Mouse (Mus musculus): ENCODE results near the gene Msi1. TPM values are rescaled to one million over a fixed set of nuclear protein-coding genes. Genes with fewer than 3 reads are reported as not detected.
A peak's percentile ranks its signal among the peaks of the same experiment; 100 is the strongest.

Msi1 gene
- polyA plus RNA-seq, 1 experiment from 2014 or later, result 53.9 TPM

- 10% methylated on average over 17 of the region's 17 CpGs for WGBS
- H3K4me3 ChIP-seq (replicated peaks; ENCODE audit: low read length), result peak overlapping the region; percentile 25; the same call in 1 of the 2 replicates
- peak; percentile 37 for ATAC-seq
- peak overlapping the region; percentile 94 for H3K27ac ChIP-seq (ENCODE audit: low read length)
- H3K27me3 ChIP-seq (replicated peaks; ENCODE audit: control insufficient read depth, insufficient read depth, low read length), result no peaks in the 10 kb centered on the region
- peak overlapping the region; percentile 54 for H3K4me2 ChIP-seq (ENCODE audit: low read length)
- H3K36me3 ChIP-seq (ENCODE audit: control insufficient read depth, insufficient read depth), result no peaks in the 10 kb centered on the region
- H3K9ac ChIP-seq (replicated peaks; ENCODE audit: low read depth, low read length), result peak overlapping the region; percentile 74
- H3K4me1 ChIP-seq (replicated peaks; ENCODE audit: control insufficient read depth, insufficient read depth, low read length), result peaks cover 25% of the 10 kb centered on the region
- H3K9me3 ChIP-seq (ENCODE audit: control insufficient read depth, low read length), result no peaks in the 10 kb centered on the region
These were observed 25.8 kb upstream of the Msi1 start for GRCm38 (mm10) chr5:115403436-115404140.

DNA sequence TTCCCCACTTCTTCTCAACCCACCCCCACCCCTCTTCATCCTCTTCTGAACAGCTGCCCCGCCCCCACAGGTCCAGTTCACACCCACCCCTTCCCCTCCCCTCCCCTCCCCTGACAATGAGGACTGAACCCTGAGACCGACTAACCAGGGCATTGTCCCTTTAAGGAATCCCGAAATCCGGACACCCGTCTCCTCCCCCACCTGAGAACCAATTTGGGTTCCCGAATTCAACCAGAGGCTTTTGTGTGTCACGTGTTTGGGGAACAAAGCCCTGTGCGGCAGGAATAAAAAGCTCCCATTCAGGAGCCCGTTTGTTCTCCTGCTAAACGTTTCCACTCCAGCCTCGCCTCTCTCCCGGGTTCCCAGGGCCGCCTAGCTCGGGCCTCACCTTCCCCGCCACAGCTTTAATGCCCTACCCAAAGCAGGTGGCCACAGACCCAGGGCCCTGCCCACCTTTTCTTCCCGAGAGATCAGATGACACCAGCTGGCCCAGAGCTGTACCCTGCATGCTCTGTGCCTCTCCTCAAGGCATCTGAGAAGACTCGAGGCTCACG lies 25.1 kb upstream of the Msi1 start:
- Histone ChIP-seq H3K27ac (ENCODE audit: low read length) (peak overlapping the region; percentile 94), H3K4me1 (replicated peaks; ENCODE audit: control insufficient read depth, insufficient read depth, low read length) (peaks cover 22% of the 10 kb centered on the region), H3K4me2 (ENCODE audit: low read length) (peak overlapping the region; percentile 54), H3K4me3 (replicated peaks; ENCODE audit: low read length) (peak overlapping the region; percentile 25), H3K9ac (replicated peaks; ENCODE audit: low read depth, low read length) (peak overlapping the region; percentile 74), H3K27me3 (replicated peaks; ENCODE audit: control insufficient read depth, insufficient read depth, low read length) (no peaks in the 10 kb centered on the region), H3K9me3 (ENCODE audit: control insufficient read depth, low read length) (no peaks in the 10 kb centered on the region), H3K36me3 (ENCODE audit: control insufficient read depth, insufficient read depth) (no peaks in the 10 kb centered on the region)
- WGBS, result under 1% methylated on average over 18 of the region's 18 CpGs
- peak; percentile 71 for ATAC-seq

DNA sequence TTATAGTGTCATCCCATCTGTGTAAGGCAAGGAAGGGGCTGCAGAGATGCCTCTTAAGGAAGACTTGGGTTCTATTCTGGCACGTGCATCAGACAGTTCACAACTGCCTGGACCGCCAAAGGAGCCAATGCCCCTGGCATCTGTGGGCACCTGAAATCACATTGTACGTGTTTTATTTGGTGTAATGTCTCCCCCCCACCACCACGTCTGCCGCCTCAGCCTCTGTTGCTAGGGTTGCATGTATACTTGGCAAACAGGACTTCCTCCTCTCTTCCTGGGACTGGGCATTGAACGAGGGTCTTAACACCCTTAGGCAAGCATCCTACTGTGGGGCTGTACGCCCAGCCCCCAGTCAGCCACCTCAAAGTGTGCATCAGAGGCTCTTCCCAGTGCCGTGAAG lies 24.2 kb upstream of the Msi1 start:
- H3K27ac ChIP-seq (ENCODE audit: low read length), result peak overlapping the region; percentile 94
- no peak overlapping the region for H3K9ac ChIP-seq (replicated peaks; ENCODE audit: low read depth, low read length)
- H3K27me3 ChIP-seq (replicated peaks; ENCODE audit: control insufficient read depth, insufficient read depth, low read length), result no peaks in the 10 kb centered on the region
- no peaks in the 10 kb centered on the region for H3K9me3 ChIP-seq (ENCODE audit: control insufficient read depth, low read length)
- WGBS, result 20% methylated on average over 8 of the region's 8 CpGs
- H3K4me3 ChIP-seq (replicated peaks; ENCODE audit: low read length), result no peak overlapping the region
- H3K36me3 ChIP-seq (ENCODE audit: control insufficient read depth, insufficient read depth), result no peaks in the 10 kb centered on the region
- ATAC-seq, result peak; percentile 37; the same call in 1 of the 2 replicates
- H3K4me1 ChIP-seq (replicated peaks; ENCODE audit: control insufficient read depth, insufficient read depth, low read length), result peaks cover 22% of the 10 kb centered on the region
- H3K4me2 ChIP-seq (ENCODE audit: low read length), result no peak overlapping the region

GRCm38 (mm10) chr5:115408110-115408509 lies 21.3 kb upstream of the Msi1 start:
- H3K27ac ChIP-seq (ENCODE audit: low read length), result no peak overlapping the region
- H3K9ac ChIP-seq (replicated peaks; ENCODE audit: low read depth, low read length), result no peak overlapping the region
- H3K36me3 ChIP-seq (ENCODE audit: control insufficient read depth, insufficient read depth), result no peaks in the 10 kb centered on the region
- no peak overlapping the region for H3K4me2 ChIP-seq (ENCODE audit: low read length)
- peaks cover 22% of the 10 kb centered on the region for H3K4me1 ChIP-seq (replicated peaks; ENCODE audit: control insufficient read depth, insufficient read depth, low read length)
- no peaks in the 10 kb centered on the region for H3K9me3 ChIP-seq (ENCODE audit: control insufficient read depth, low read length)
- no peaks in the 10 kb centered on the region for H3K27me3 ChIP-seq (replicated peaks; ENCODE audit: control insufficient read depth, insufficient read depth, low read length)
- no peak for ATAC-seq
- no peak overlapping the region for H3K4me3 ChIP-seq (replicated peaks; ENCODE audit: low read length)
- WGBS, result 52% methylated on average over 9 of the region's 9 CpGs

- 0 out of 2 replicates have a peak overlapping the region, but pooled peaks have one; percentile 6 for H3K4me3 ChIP-seq (replicated peaks; ENCODE audit: low read length)
- H3K4me2 ChIP-seq (ENCODE audit: low read length), result peak overlapping the region; percentile 14
- H3K36me3 ChIP-seq (ENCODE audit: control insufficient read depth, insufficient read depth), result no peaks in the 10 kb centered on the region
- no peaks in the 10 kb centered on the region for H3K27me3 ChIP-seq (replicated peaks; ENCODE audit: control insufficient read depth, insufficient read depth, low read length)
- 51% methylated on average over 24 of the region's 24 CpGs for WGBS
- H3K4me1 ChIP-seq (replicated peaks; ENCODE audit: control insufficient read depth, insufficient read depth, low read length), result no peaks in the 10 kb centered on the region
- H3K27ac ChIP-seq (ENCODE audit: low read length), result no peak overlapping the region
- H3K9ac ChIP-seq (replicated peaks; ENCODE audit: low read depth, low read length), result no peak overlapping the region
- no peak for ATAC-seq
- no peaks in the 10 kb centered on the region for H3K9me3 ChIP-seq (ENCODE audit: control insufficient read depth, low read length)
These were observed 14.0 kb upstream of the Msi1 start for GRCm38 (mm10) chr5:115415111-115416085.

DNA sequence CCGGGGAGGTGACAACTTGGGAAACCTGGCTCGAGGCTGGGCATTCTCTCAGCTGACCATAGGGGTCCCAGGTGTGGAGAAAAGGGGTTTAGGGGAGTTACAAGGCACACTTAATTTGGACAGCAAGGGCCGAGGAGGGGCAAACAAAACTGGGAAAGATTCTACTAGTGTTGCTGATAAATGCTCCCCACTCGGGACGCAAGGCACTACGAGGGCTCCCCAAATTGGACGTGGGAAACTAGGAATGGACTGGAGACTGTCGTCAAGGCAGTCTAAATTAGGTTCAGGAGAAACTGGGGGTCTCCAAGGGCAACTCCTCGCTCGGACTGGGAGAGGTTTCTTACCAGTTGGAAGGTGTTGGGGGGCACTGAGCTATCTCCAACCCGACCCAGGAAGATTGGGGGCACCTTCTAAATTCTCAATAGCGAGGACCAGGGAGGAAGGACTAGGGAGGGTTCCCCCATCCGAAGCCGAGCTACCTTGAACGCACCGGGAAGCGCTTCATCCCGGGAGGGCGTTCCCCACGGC lies 504 bp upstream of the Msi1 start:
- Histone ChIP-seq H3K4me3 (replicated peaks; ENCODE audit: low read length) (peak overlapping the region; percentile 97), H3K4me1 (replicated peaks; ENCODE audit: control insufficient read depth, insufficient read depth, low read length) (peaks cover 48% of the 10 kb centered on the region), H3K9ac (replicated peaks; ENCODE audit: low read depth, low read length) (peak overlapping the region; percentile 100), H3K4me2 (ENCODE audit: low read length) (peak overlapping the region; percentile 92), H3K9me3 (ENCODE audit: control insufficient read depth, low read length) (no peaks in the 10 kb centered on the region), H3K27ac (ENCODE audit: low read length) (peak overlapping the region; percentile 93), H3K27me3 (replicated peaks; ENCODE audit: control insufficient read depth, insufficient read depth, low read length) (no peaks in the 10 kb centered on the region), H3K36me3 (ENCODE audit: control insufficient read depth, insufficient read depth) (peaks cover 2% of the 10 kb centered on the region; the same call in 1 of the 2 replicates)
- no peak for ATAC-seq
- WGBS, result under 1% methylated on average over 20 of the region's 20 CpGs

DNA sequence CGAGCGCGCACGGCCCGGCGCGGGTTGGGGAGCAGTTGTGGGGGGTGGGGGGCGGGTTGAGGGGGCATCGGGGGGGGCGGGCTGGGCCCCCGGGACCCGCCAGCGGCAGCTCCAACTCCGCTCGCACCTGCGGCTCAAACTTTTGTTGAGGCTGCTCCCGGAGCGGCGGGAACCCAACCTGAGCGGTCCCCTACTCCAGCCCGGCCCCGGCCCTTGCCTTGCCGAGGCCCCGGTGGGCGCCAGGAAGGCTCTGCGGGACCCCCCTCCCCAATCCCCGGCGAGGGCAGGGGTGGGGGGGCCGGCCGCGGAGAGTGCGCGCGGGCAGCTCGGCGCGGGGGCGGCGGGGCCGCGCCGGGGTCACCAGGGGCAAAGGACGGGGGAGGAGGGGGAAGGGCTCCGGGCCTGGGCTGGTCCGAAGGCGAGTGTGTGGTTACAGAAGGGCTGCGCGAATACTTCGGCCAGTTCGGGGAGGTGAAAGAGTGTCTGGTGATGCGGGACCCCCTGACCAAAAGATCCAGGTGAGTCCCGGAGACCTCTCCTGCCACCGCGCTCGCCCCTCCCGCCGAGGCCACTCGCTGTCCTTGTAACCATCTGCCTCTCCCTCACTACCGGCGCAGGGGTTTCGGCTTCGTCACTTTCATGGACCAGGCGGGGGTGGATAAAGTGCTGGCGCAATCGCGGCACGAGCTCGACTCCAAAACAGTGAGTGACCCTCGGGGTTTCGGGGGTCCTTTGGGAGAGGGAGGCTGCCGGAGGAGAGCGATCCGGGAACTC lies 975 bp downstream of the Msi1 start:
- no peaks in the 10 kb centered on the region for H3K9me3 ChIP-seq (ENCODE audit: control insufficient read depth, low read length)
- peak overlapping the region; percentile 93 for H3K27ac ChIP-seq (ENCODE audit: low read length)
- no peak for ATAC-seq
- peaks cover 2% of the 10 kb centered on the region; the same call in 1 of the 2 replicates for H3K36me3 ChIP-seq (ENCODE audit: control insufficient read depth, insufficient read depth)
- H3K4me1 ChIP-seq (replicated peaks; ENCODE audit: control insufficient read depth, insufficient read depth, low read length), result peaks cover 63% of the 10 kb centered on the region
- H3K9ac ChIP-seq (replicated peaks; ENCODE audit: low read depth, low read length), result peak overlapping the region; percentile 100
- H3K4me3 ChIP-seq (replicated peaks; ENCODE audit: low read length), result peak overlapping the region; percentile 97
- under 1% methylated on average over 53 of the region's 73 CpGs for WGBS
- H3K4me2 ChIP-seq (ENCODE audit: low read length), result peak overlapping the region; percentile 92
- H3K27me3 ChIP-seq (replicated peaks; ENCODE audit: control insufficient read depth, insufficient read depth, low read length), result no peaks in the 10 kb centered on the region

DNA sequence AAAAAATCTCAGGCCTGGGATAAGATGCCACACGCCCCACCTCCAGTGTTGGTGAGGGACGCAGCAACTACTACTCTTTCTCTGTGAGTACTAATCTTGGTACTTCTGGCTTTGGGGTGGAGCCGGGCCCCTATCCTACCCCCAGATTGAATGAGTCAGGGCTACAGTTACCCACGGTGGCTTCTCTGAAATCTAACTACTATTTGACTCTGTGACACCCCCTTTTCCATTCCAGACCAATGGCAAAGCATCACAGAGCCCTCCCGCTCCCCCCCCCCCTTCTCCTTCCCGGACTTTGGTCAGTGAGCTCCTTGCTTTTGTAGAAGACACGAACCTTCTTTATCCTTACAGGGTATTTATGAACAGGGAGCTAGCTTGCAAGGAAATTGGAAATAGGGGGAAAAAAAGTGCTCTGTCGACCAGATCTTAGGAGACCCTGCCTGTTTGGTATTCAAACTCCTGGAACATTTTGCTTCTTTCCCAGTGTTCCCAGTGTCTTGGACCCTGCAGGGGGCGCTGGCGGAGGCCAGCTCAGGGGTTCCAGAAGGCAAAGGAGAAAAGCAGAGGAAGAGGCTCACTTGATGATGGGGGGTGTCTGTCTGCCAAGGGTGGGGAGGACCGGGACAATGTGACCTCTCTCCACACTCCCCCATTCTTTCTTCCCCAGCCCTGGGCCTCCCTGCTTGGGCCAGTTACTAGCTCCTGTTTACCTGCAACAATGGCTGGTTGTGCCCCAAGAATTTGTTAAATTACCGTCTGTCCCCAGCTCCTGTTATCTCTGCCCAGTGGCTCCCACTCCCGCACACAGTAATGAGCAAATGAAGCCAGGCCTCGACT lies 1.9 kb downstream of the Msi1 start:
- WGBS, result under 1% methylated on average over 14 of the region's 14 CpGs
- ATAC-seq, result no peak
- no peaks in the 10 kb centered on the region for H3K27me3 ChIP-seq (replicated peaks; ENCODE audit: control insufficient read depth, insufficient read depth, low read length)
- no peaks in the 10 kb centered on the region for H3K9me3 ChIP-seq (ENCODE audit: control insufficient read depth, low read length)
- peak overlapping the region; percentile 92 for H3K4me2 ChIP-seq (ENCODE audit: low read length)
- peak overlapping the region; percentile 93 for H3K27ac ChIP-seq (ENCODE audit: low read length)
- peak overlapping the region; percentile 97 for H3K4me3 ChIP-seq (replicated peaks; ENCODE audit: low read length)
- H3K36me3 ChIP-seq (ENCODE audit: control insufficient read depth, insufficient read depth), result peaks cover 2% of the 10 kb centered on the region; the same call in 1 of the 2 replicates
- peak overlapping the region; percentile 100 for H3K9ac ChIP-seq (replicated peaks; ENCODE audit: low read depth, low read length)
- peaks cover 72% of the 10 kb centered on the region for H3K4me1 ChIP-seq (replicated peaks; ENCODE audit: control insufficient read depth, insufficient read depth, low read length)
